Mouse (Mus musculus) heart, embryonic 13.5 days (tissue): ENCODE data around the gene N4bp1. TPM values are rescaled to one million over a fixed set of nuclear protein-coding genes. Genes with fewer than 3 reads are reported as not detected.

Experiments used
- ATAC-seq: fragments of 200-750 bp; cut with Nextera tagmentation; 2 replicates; pipeline ENCODE4 v1.8.0; 2017; ENCODE audit warnings: moderate TSS enrichment; ENCODE audit not compliant: insufficient number of reproducible peaks, low FRiP score, low TSS enrichment; ENCODE audit errors: extremely low read depth
- H3K27ac ChIP-seq: fragments of 300-500 bp; sonication (generic); replicated peaks from 2 replicates; pipeline ENCODE4 v1.5.1; 2015; ENCODE audit warnings: moderate library complexity, mild to moderate bottlenecking, inconsistent platforms
- H3K27me3 ChIP-seq: fragments of 300-500 bp; sonication (generic); replicated peaks from 2 replicates; pipeline ENCODE4 v1.6.1; 2015; ENCODE audit warnings: mild to moderate bottlenecking, inconsistent platforms
- H3K36me3 ChIP-seq: fragments of 300-500 bp; sonication (generic); 2 replicates; pipeline ENCODE4 v1.6.1; 2015; ENCODE audit warnings: mild to moderate bottlenecking, inconsistent platforms
- H3K4me1 ChIP-seq: fragments of 300-500 bp; sonication (generic); 2 replicates; pipeline ENCODE4 v1.6.1; 2015; ENCODE audit warnings: inconsistent platforms
- H3K4me2 ChIP-seq: fragments of 300-500 bp; sonication (generic); 2 replicates; pipeline ENCODE4 v1.6.1; 2015; ENCODE audit warnings: inconsistent platforms, mild to moderate bottlenecking, moderate library complexity
- H3K4me3 ChIP-seq: fragments of 300-500 bp; sonication (generic); 2 replicates; pipeline ENCODE4 v1.5.1; 2015; ENCODE audit warnings: moderate library complexity, mild to moderate bottlenecking, inconsistent platforms
- H3K9ac ChIP-seq: fragments of 300-500 bp; sonication (generic); 2 replicates; pipeline ENCODE4 v1.6.1; 2015; ENCODE audit warnings: inconsistent platforms, mild to moderate bottlenecking, moderate library complexity
- H3K9me3 ChIP-seq: fragments of 300-500 bp; sonication (generic); 2 replicates; pipeline ENCODE4 v1.6.1; 2016; ENCODE audit warnings: inconsistent platforms
- WGBS: fragments of 180-500 bp; shearing (Covaris S2); methylation state at CpG from one replicate; pipeline ENCODE4 v1.1.7; 2015; ENCODE audit warnings: mixed read lengths; 5-methylcytosine and 5-hydroxymethylcytosine counted together
- polyA plus RNA-seq: library from polyadenylated mRNA; unstranded; fragments of >200 nt; fragmentation: Nextera tagmentation; extraction: Ambion mirVana; gene quantifications from 2 replicates; pipeline ENCODE4 v1.2.1, GENCODE M21; 2015

N4bp1 gene
- polyA plus RNA-seq, 1 experiment from 2014 or later: 6.2 TPM

- no peak for ATAC-seq
- Histone ChIP-seq H3K27me3 (no peaks in the 10 kb centered on the region), H3K9me3 (no peaks in the 10 kb centered on the region), H3K9ac (no peak overlapping the region), H3K36me3 (no peaks in the 10 kb centered on the region), H3K4me3 (no peak overlapping the region), H3K4me1 (peaks cover 20% of the 10 kb centered on the region), H3K27ac (no peak overlapping the region), H3K4me2 (no peak overlapping the region)
- 55% methylated on average over 4 of the region's 4 CpGs for WGBS
Measured at GRCm38 (mm10) chr8:86919262-86919661, 34.2 kb upstream of the N4bp1 start.

DNA sequence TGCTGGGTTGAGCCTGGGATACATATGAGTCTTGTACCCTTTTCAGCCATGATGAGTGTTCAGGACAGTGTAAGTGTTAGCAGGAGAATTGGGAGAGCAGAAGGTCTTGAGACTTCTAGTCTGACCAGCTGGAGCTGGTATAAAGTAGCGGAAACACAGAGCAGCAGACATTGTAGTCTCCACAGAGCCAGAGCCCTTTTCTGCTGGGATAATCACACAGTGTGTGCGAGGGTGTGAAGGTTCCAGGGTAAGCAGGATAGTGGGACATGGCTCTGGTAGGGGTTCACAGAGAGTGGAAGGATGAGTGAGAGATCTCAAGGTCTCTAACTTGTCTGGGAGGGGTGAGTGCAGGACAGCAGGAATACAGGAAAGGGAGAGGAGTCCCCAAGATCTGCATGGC is 33.0 kb upstream of the N4bp1 start:
- Histone ChIP-seq H3K4me2 (no peak overlapping the region), H3K4me3 (no peak overlapping the region), H3K27ac (no peak overlapping the region), H3K36me3 (no peaks in the 10 kb centered on the region), H3K4me1 (peaks cover 13% of the 10 kb centered on the region), H3K9me3 (no peaks in the 10 kb centered on the region), H3K27me3 (no peaks in the 10 kb centered on the region), H3K9ac (no peak overlapping the region)
- ATAC-seq: no peak
- 91% methylated on average over 2 of the region's 2 CpGs for WGBS

GRCm38 (mm10) chr8:86917689-86918088 is 32.6 kb upstream of the N4bp1 start:
- Histone ChIP-seq H3K27ac (no peak overlapping the region), H3K4me3 (no peak overlapping the region), H3K36me3 (no peaks in the 10 kb centered on the region), H3K4me2 (no peak overlapping the region), H3K27me3 (no peaks in the 10 kb centered on the region), H3K9ac (no peak overlapping the region), H3K9me3 (no peaks in the 10 kb centered on the region), H3K4me1 (peaks cover 13% of the 10 kb centered on the region)
- 69% methylated on average over 2 of the region's 2 CpGs for WGBS
- ATAC-seq: no peak

DNA sequence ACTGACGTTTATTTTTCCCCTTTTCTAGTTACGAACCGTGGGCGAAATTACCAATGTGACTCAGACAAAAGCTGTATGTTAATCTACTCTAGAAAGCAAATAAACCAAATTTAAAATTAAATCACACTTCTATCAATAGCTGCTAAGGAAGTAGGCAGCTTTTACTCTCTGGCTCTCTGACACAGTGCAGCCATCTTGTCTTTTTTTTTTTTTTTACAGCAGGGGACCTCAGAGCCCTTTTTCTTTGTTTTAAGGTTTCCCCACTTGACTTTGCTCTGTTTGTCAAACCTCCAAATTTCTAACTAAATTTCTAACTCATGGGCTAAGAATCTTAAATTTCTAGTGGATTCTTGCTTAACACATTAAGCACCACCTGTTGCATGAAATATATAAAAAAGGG is 31.3 kb upstream of the N4bp1 start:
- Histone ChIP-seq H3K4me3 (no peak overlapping the region), H3K27me3 (no peaks in the 10 kb centered on the region), H3K9ac (no peak overlapping the region), H3K36me3 (no peaks in the 10 kb centered on the region), H3K9me3 (no peaks in the 10 kb centered on the region), H3K27ac (no peak overlapping the region), H3K4me1 (peaks cover 13% of the 10 kb centered on the region), H3K4me2 (no peak overlapping the region)
- no peak for ATAC-seq
- WGBS: 77% methylated on average over 4 of the region's 4 CpGs

DNA sequence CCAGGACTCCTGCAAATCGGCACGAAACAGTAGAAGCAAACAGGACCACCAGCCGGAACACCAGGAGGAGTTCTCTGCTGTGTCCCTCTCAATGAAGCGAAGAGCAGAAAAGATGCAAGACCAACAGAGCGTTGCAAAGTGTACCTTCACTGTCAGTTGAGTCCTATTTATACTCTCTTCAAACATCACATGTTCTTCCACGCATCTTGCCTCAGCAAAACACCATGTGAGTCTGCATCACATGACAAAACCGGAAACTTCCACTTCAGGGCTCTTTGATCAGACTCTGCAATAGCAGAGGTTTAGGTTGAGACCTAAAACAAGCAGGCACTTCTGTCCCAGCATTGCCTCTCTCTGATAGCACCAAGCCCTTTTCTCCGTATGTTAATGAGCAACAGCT is 26.1 kb upstream of the N4bp1 start:
- Histone ChIP-seq H3K27me3 (peaks cover 12% of the 10 kb centered on the region; the same call in 1 of the 2 replicates), H3K9me3 (no peaks in the 10 kb centered on the region), H3K4me1 (no peaks in the 10 kb centered on the region), H3K27ac (no peak overlapping the region), H3K9ac (no peak overlapping the region), H3K4me3 (no peak overlapping the region), H3K4me2 (no peak overlapping the region), H3K36me3 (no peaks in the 10 kb centered on the region)
- WGBS: 74% methylated on average over 8 of the region's 8 CpGs
- ATAC-seq: no peak

- Histone ChIP-seq H3K4me1 (no peaks in the 10 kb centered on the region), H3K4me3 (no peak overlapping the region), H3K27ac (no peak overlapping the region), H3K36me3 (no peaks in the 10 kb centered on the region), H3K27me3 (peaks cover 12% of the 10 kb centered on the region; the same call in 1 of the 2 replicates), H3K9ac (no peak overlapping the region), H3K4me2 (no peak overlapping the region), H3K9me3 (no peaks in the 10 kb centered on the region)
- ATAC-seq: no peak
- WGBS: 76% methylated on average over 7 of the region's 7 CpGs
Measured at GRCm38 (mm10) chr8:86910250-86910649, 25.2 kb upstream of the N4bp1 start.

GRCm38 (mm10) chr8:86908536-86908935 is 23.5 kb upstream of the N4bp1 start:
- Histone ChIP-seq H3K27me3 (peaks cover 12% of the 10 kb centered on the region; the same call in 1 of the 2 replicates), H3K4me3 (no peak overlapping the region), H3K9ac (no peak overlapping the region), H3K4me2 (no peak overlapping the region), H3K4me1 (no peaks in the 10 kb centered on the region), H3K9me3 (no peaks in the 10 kb centered on the region), H3K36me3 (no peaks in the 10 kb centered on the region), H3K27ac (no peak overlapping the region)
- 17% methylated on average over 6 of the region's 6 CpGs for WGBS
- ATAC-seq: no peak

DNA sequence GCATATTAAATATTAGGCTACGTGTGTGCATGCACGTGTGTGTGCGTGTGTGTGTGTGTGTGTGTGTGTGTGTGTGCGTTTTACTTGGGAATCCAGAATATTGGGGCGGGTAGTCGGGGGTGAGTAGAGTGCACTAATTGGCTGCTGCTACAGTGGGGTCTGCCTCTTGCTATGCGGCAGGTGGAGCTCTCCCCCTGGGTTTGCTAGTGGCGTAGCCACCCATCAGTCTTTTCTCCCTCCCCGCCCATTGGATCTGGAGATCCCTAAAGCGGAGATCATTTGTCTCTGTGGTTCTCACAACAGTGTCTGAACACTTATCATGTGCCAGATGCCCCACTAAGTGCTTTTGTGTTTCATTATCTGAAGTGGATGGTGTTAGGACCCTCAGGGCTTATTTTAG is 19.9 kb upstream of the N4bp1 start:
- Histone ChIP-seq H3K4me3 (no peak overlapping the region), H3K27ac (no peak overlapping the region), H3K36me3 (no peaks in the 10 kb centered on the region), H3K9me3 (no peaks in the 10 kb centered on the region), H3K27me3 (peaks cover 12% of the 10 kb centered on the region; the same call in 1 of the 2 replicates), H3K9ac (no peak overlapping the region), H3K4me2 (no peak overlapping the region), H3K4me1 (no peaks in the 10 kb centered on the region)
- 59% methylated on average over 10 of the region's 10 CpGs for WGBS
- no peak for ATAC-seq

DNA sequence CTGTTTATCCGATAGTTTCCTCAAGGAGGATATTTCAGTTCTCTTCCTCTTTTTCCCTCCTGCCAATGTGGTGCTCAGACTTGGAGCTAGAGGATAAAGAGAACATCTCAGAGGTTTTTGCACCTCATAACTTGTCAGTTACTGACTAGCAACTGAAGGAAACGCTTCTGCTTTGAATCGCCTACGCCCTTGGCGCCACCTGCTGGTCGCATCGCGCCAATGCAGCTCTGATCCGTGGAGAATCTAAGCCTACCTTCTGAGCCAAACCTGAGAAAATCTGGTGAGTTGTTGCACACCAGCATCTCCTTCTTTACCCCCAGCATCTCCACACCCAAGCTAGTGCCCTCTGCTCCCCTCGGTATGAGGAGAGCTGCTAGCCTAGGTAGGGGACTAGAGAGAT is 18.0 kb upstream of the N4bp1 start:
- Histone ChIP-seq H3K4me3 (no peak overlapping the region), H3K4me2 (no peak overlapping the region), H3K27ac (no peak overlapping the region), H3K36me3 (no peaks in the 10 kb centered on the region), H3K27me3 (no peaks in the 10 kb centered on the region), H3K9ac (no peak overlapping the region), H3K4me1 (no peaks in the 10 kb centered on the region), H3K9me3 (no peaks in the 10 kb centered on the region)
- ATAC-seq: no peak
- WGBS: 5% methylated on average over 10 of the region's 10 CpGs

DNA sequence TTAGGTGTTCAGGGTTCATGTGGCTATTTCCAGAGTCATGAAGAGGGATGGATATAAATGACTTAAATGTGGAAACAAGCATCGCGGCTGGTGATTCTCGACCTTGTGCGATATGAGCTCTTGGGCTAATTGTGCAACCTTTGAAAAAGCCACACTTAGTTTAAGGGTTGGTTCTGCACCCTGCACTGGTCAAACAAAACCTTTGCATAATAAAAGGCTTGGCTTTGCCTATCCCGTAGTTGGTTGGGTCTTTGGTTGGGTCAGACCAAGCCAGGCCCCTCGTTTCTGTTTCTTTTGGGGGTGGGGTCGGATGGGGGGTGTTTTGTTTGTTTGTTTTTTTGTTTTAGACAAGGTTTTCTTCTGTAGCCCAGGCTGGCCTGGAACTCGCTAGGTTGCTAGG is 17.6 kb upstream of the N4bp1 start:
- H3K36me3 ChIP-seq: no peaks in the 10 kb centered on the region
- H3K4me2 ChIP-seq: no peak overlapping the region
- ATAC-seq: no peak
- H3K4me3 ChIP-seq: no peak overlapping the region
- H3K27me3 ChIP-seq: no peaks in the 10 kb centered on the region
- H3K4me1 ChIP-seq: peaks cover 4% of the 10 kb centered on the region
- H3K9ac ChIP-seq: no peak overlapping the region
- 75% methylated on average over 8 of the region's 8 CpGs for WGBS
- no peak overlapping the region for H3K27ac ChIP-seq
- H3K9me3 ChIP-seq: no peaks in the 10 kb centered on the region

DNA sequence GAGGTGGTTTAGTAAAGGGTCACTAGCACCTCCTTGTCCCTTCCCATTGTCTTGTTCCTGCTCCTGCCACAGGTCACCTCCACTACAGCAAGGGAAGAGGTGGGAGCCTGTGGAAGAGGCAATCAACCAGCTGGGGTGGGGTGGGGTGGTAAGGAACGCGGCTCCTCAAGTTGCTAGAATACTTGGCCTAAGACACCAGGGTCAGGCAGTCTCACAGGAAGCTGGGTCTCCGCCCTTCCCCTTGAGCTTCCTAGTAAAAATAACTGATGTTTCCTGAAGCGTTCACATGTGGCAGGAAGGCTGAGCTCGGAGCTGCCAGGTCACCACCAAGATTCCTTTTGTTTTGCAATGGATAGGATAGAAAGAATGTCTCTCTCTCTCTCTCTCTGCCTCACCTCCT is 16.9 kb upstream of the N4bp1 start:
- 44% methylated on average over 5 of the region's 5 CpGs for WGBS
- H3K4me1 ChIP-seq: peaks cover 6% of the 10 kb centered on the region

DNA sequence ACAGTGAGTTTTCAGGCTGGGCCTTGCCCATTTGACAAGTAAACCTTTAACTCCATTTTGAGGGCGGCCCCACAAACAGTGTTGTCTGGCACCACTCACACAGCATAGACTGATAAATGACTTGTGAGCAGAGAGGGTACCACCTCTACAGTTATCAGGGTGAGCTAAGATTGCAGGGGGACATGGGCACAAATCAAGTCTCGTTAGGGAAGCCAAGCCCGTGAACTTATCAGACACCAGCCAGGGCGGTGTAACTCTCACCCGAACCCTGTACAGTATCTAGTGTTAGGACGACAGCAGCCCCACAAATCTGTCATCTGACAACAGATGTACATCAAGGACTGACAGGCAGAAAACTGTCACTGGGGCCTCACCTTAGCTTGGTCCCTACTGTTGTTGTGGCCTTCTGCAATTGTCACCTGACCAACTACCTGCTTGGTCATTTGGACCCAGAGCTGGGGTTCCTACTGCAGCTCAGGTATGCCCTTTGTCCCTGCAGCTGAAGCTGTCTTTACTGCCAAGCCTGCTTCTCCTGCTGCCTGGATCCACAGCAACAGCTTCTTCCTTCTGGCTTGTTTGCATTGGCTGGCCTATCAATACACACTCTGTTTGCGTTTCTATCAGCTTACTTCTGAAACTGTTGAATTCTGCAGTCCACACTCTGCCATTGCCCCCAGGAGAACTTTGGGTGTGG is 12.8 kb upstream of the N4bp1 start:
- Histone ChIP-seq H3K27me3 (no peaks in the 10 kb centered on the region), H3K9ac (no peak overlapping the region), H3K9me3 (no peaks in the 10 kb centered on the region), H3K36me3 (no peaks in the 10 kb centered on the region), H3K4me3 (no peak overlapping the region), H3K27ac (no peak overlapping the region), H3K4me2 (no peak overlapping the region), H3K4me1 (peaks cover 6% of the 10 kb centered on the region)
- 29% methylated on average over 7 of the region's 7 CpGs for WGBS
- ATAC-seq: no peak

More for the DNA sequence above, 16.9 kb upstream of the N4bp1 start:
- Histone ChIP-seq H3K4me3 (no peak overlapping the region), H3K9ac (no peak overlapping the region), H3K36me3 (no peaks in the 10 kb centered on the region), H3K27ac (peak overlapping the region; percentile 62), H3K9me3 (no peaks in the 10 kb centered on the region), H3K4me2 (no peak overlapping the region), H3K27me3 (no peaks in the 10 kb centered on the region)
- no peak for ATAC-seq
